Mouse (Mus musculus): Measurements from ENCODE around the gene Ndst2. TPM values are rescaled to one million over a fixed set of nuclear protein-coding genes. Genes with fewer than 3 reads are reported as not detected.

Gene Ndst2
- polyA plus RNA-seq (2014; fragmentation: Nextera tagmentation; extraction: Ambion mirVana): 21.3 and 32.1 TPM in 2 replicates

- Histone ChIP-seq H3K27ac (ENCODE audit: low read depth, low read length) (peak within 1 kb of the TSS; percentile 91), H3K4me1 (ENCODE audit: control insufficient read depth, insufficient read depth, low read length) (0 out of 2 replicates have a peak, but pooled peaks cover 4% of the 10 kb centered on the region), H3K4me2 (replicated peaks; ENCODE audit: low read depth, low read length) (peak within 1 kb of the TSS; percentile 91), H3K36me3 (ENCODE audit: control insufficient read depth, insufficient read depth, low read length) (peaks cover 40% of the 10 kb centered on the region), H3K9me3 (ENCODE audit: control insufficient read depth, low read length) (no peaks in the 10 kb centered on the region), H3K27me3 (ENCODE audit: control insufficient read depth, insufficient read depth, low read length) (no peaks in the 10 kb centered on the region), H3K4me3 (ENCODE audit: low read length) (peak within 1 kb of the TSS; percentile 89), H3K9ac (ENCODE audit: low read depth, low read length) (peak within 1 kb of the TSS; percentile 90)
- peak; percentile 98 for ATAC-seq (ENCODE audit: low FRiP score, low TSS enrichment)
- under 1% methylated on average over 65 of the region's 81 CpGs for WGBS
Observed at GRCm38 (mm10) chr14:20733952-20734774, at the start of gene Ndst2. TSS of gene Ndst2 (minus strand) at chr14:20734562.

GRCm38 (mm10) chr14:20783526-20783925, 49.2 kb upstream of the Ndst2 start:
- no peaks in the 10 kb centered on the region for H3K9me3 ChIP-seq (ENCODE audit: control insufficient read depth, low read length)
- H3K27me3 ChIP-seq (ENCODE audit: control insufficient read depth, insufficient read depth, low read length): no peaks in the 10 kb centered on the region
- H3K9ac ChIP-seq (ENCODE audit: low read depth, low read length): no peak overlapping the region
- no peak overlapping the region for H3K27ac ChIP-seq (ENCODE audit: low read depth, low read length)
- 90% methylated on average over 6 of the region's 6 CpGs for WGBS
- ATAC-seq (ENCODE audit: low FRiP score, low TSS enrichment): no peak
- peaks cover 20% of the 10 kb centered on the region for H3K4me1 ChIP-seq (ENCODE audit: control insufficient read depth, insufficient read depth, low read length)
- no peak overlapping the region for H3K4me2 ChIP-seq (replicated peaks; ENCODE audit: low read depth, low read length)
- peaks cover 54% of the 10 kb centered on the region for H3K36me3 ChIP-seq (ENCODE audit: control insufficient read depth, insufficient read depth, low read length)
- no peak overlapping the region for H3K4me3 ChIP-seq (ENCODE audit: low read length)

- Histone ChIP-seq H3K4me2 (replicated peaks; ENCODE audit: low read depth, low read length) (no peak overlapping the region), H3K27me3 (ENCODE audit: control insufficient read depth, insufficient read depth, low read length) (no peaks in the 10 kb centered on the region), H3K9me3 (ENCODE audit: control insufficient read depth, low read length) (no peaks in the 10 kb centered on the region), H3K27ac (ENCODE audit: low read depth, low read length) (no peak overlapping the region), H3K4me3 (ENCODE audit: low read length) (no peak overlapping the region), H3K36me3 (ENCODE audit: control insufficient read depth, insufficient read depth, low read length) (peaks cover 53% of the 10 kb centered on the region), H3K4me1 (ENCODE audit: control insufficient read depth, insufficient read depth, low read length) (peaks cover 20% of the 10 kb centered on the region), H3K9ac (ENCODE audit: low read depth, low read length) (no peak overlapping the region)
- 82% methylated on average over 7 of the region's 7 CpGs for WGBS
- no peak for ATAC-seq (ENCODE audit: low FRiP score, low TSS enrichment)
Observed at GRCm38 (mm10) chr14:20782860-20783259, 48.5 kb upstream of the Ndst2 start.

GRCm38 (mm10) chr14:20780217-20780616, 45.9 kb upstream of the Ndst2 start:
- Histone ChIP-seq H3K4me1 (ENCODE audit: control insufficient read depth, insufficient read depth, low read length) (peaks cover 9% of the 10 kb centered on the region; the same call in 1 of the 2 replicates), H3K9ac (ENCODE audit: low read depth, low read length) (no peak overlapping the region), H3K4me2 (replicated peaks; ENCODE audit: low read depth, low read length) (no peak overlapping the region), H3K36me3 (ENCODE audit: control insufficient read depth, insufficient read depth, low read length) (peaks cover 34% of the 10 kb centered on the region), H3K9me3 (ENCODE audit: control insufficient read depth, low read length) (no peaks in the 10 kb centered on the region), H3K27ac (ENCODE audit: low read depth, low read length) (no peak overlapping the region), H3K27me3 (ENCODE audit: control insufficient read depth, insufficient read depth, low read length) (no peaks in the 10 kb centered on the region), H3K4me3 (ENCODE audit: low read length) (no peak overlapping the region)
- ATAC-seq (ENCODE audit: low FRiP score, low TSS enrichment): no peak
- 90% methylated on average over 8 of the region's 8 CpGs for WGBS

- Histone ChIP-seq H3K4me3 (ENCODE audit: low read length) (no peak overlapping the region), H3K27me3 (ENCODE audit: control insufficient read depth, insufficient read depth, low read length) (no peaks in the 10 kb centered on the region), H3K27ac (ENCODE audit: low read depth, low read length) (no peak overlapping the region), H3K9me3 (ENCODE audit: control insufficient read depth, low read length) (no peaks in the 10 kb centered on the region), H3K4me2 (replicated peaks; ENCODE audit: low read depth, low read length) (no peak overlapping the region), H3K36me3 (ENCODE audit: control insufficient read depth, insufficient read depth, low read length) (peaks cover 25% of the 10 kb centered on the region), H3K4me1 (ENCODE audit: control insufficient read depth, insufficient read depth, low read length) (peaks cover 20% of the 10 kb centered on the region), H3K9ac (ENCODE audit: low read depth, low read length) (no peak overlapping the region)
- no peak for ATAC-seq (ENCODE audit: low FRiP score, low TSS enrichment)
- WGBS: 95% methylated on average over 8 of the region's 8 CpGs
Observed at GRCm38 (mm10) chr14:20778496-20778895, 44.1 kb upstream of the Ndst2 start.

GRCm38 (mm10) chr14:20775661-20776060, 41.3 kb upstream of the Ndst2 start:
- WGBS: 25% methylated on average over 6 of the region's 6 CpGs
- Histone ChIP-seq H3K36me3 (ENCODE audit: control insufficient read depth, insufficient read depth, low read length) (peaks cover 19% of the 10 kb centered on the region), H3K4me3 (ENCODE audit: low read length) (no peak overlapping the region), H3K9ac (ENCODE audit: low read depth, low read length) (no peak overlapping the region), H3K27ac (ENCODE audit: low read depth, low read length) (peak overlapping the region; percentile 6; the same call in 1 of the 2 replicates), H3K27me3 (ENCODE audit: control insufficient read depth, insufficient read depth, low read length) (no peaks in the 10 kb centered on the region), H3K4me2 (replicated peaks; ENCODE audit: low read depth, low read length) (no peak overlapping the region), H3K9me3 (ENCODE audit: control insufficient read depth, low read length) (no peaks in the 10 kb centered on the region), H3K4me1 (ENCODE audit: control insufficient read depth, insufficient read depth, low read length) (peaks cover 20% of the 10 kb centered on the region)
- ATAC-seq (ENCODE audit: low FRiP score, low TSS enrichment): no peak

GRCm38 (mm10) chr14:20773410-20773809, 39.0 kb upstream of the Ndst2 start:
- no peak overlapping the region for H3K9ac ChIP-seq (ENCODE audit: low read depth, low read length)
- H3K36me3 ChIP-seq (ENCODE audit: control insufficient read depth, insufficient read depth, low read length): peaks cover 29% of the 10 kb centered on the region
- WGBS: 59% methylated on average over 3 of the region's 3 CpGs
- H3K27me3 ChIP-seq (ENCODE audit: control insufficient read depth, insufficient read depth, low read length): no peaks in the 10 kb centered on the region
- no peak overlapping the region for H3K4me3 ChIP-seq (ENCODE audit: low read length)
- no peaks in the 10 kb centered on the region for H3K9me3 ChIP-seq (ENCODE audit: control insufficient read depth, low read length)
- ATAC-seq (ENCODE audit: low FRiP score, low TSS enrichment): peak; percentile 28; the same call in 1 of the 2 replicates
- no peak overlapping the region for H3K27ac ChIP-seq (ENCODE audit: low read depth, low read length)
- peaks cover 20% of the 10 kb centered on the region for H3K4me1 ChIP-seq (ENCODE audit: control insufficient read depth, insufficient read depth, low read length)
- no peak overlapping the region for H3K4me2 ChIP-seq (replicated peaks; ENCODE audit: low read depth, low read length)

- 76% methylated on average over 6 of the region's 6 CpGs for WGBS
- no peak for ATAC-seq (ENCODE audit: low FRiP score, low TSS enrichment)
Observed at GRCm38 (mm10) chr14:20772808-20773207, 38.4 kb upstream of the Ndst2 start.

GRCm38 (mm10) chr14:20771941-20772340, 37.6 kb upstream of the Ndst2 start:
- no peak overlapping the region for H3K4me3 ChIP-seq (ENCODE audit: low read length)
- H3K27ac ChIP-seq (ENCODE audit: low read depth, low read length): no peak overlapping the region
- H3K9ac ChIP-seq (ENCODE audit: low read depth, low read length): no peak overlapping the region
- H3K27me3 ChIP-seq (ENCODE audit: control insufficient read depth, insufficient read depth, low read length): no peaks in the 10 kb centered on the region
- 91% methylated on average over 3 of the region's 3 CpGs for whole genome bisulfite sequencing
- H3K4me1 ChIP-seq (ENCODE audit: control insufficient read depth, insufficient read depth, low read length): peaks cover 20% of the 10 kb centered on the region
- H3K4me2 ChIP-seq (replicated peaks; ENCODE audit: low read depth, low read length): no peak overlapping the region
- H3K9me3 ChIP-seq (ENCODE audit: control insufficient read depth, low read length): no peaks in the 10 kb centered on the region
- peaks cover 32% of the 10 kb centered on the region for H3K36me3 ChIP-seq (ENCODE audit: control insufficient read depth, insufficient read depth, low read length)
- ATAC-seq (ENCODE audit: low FRiP score, low TSS enrichment): no peak

More at GRCm38 (mm10) chr14:20772808-20773207, 38.4 kb upstream of the Ndst2 start:
- Histone ChIP-seq H3K9me3 (ENCODE audit: control insufficient read depth, low read length) (no peaks in the 10 kb centered on the region), H3K4me2 (replicated peaks; ENCODE audit: low read depth, low read length) (no peak overlapping the region), H3K36me3 (ENCODE audit: control insufficient read depth, insufficient read depth, low read length) (peaks cover 29% of the 10 kb centered on the region), H3K27ac (ENCODE audit: low read depth, low read length) (no peak overlapping the region), H3K27me3 (ENCODE audit: control insufficient read depth, insufficient read depth, low read length) (no peaks in the 10 kb centered on the region), H3K4me3 (ENCODE audit: low read length) (no peak overlapping the region), H3K4me1 (ENCODE audit: control insufficient read depth, insufficient read depth, low read length) (peaks cover 20% of the 10 kb centered on the region), H3K9ac (ENCODE audit: low read depth, low read length) (no peak overlapping the region)
